Mouse (Mus musculus): ENCODE results near the gene Setd6. TPM values are rescaled to one million over a fixed set of nuclear protein-coding genes. Genes with fewer than 3 reads are reported as not detected.

The Setd6 gene
- 29.8 and 31.8 TPM in 2 replicates for total RNA-seq (2015)
- total RNA-seq (2017): 48.4 and 48.9 TPM in 2 replicates

DNA sequence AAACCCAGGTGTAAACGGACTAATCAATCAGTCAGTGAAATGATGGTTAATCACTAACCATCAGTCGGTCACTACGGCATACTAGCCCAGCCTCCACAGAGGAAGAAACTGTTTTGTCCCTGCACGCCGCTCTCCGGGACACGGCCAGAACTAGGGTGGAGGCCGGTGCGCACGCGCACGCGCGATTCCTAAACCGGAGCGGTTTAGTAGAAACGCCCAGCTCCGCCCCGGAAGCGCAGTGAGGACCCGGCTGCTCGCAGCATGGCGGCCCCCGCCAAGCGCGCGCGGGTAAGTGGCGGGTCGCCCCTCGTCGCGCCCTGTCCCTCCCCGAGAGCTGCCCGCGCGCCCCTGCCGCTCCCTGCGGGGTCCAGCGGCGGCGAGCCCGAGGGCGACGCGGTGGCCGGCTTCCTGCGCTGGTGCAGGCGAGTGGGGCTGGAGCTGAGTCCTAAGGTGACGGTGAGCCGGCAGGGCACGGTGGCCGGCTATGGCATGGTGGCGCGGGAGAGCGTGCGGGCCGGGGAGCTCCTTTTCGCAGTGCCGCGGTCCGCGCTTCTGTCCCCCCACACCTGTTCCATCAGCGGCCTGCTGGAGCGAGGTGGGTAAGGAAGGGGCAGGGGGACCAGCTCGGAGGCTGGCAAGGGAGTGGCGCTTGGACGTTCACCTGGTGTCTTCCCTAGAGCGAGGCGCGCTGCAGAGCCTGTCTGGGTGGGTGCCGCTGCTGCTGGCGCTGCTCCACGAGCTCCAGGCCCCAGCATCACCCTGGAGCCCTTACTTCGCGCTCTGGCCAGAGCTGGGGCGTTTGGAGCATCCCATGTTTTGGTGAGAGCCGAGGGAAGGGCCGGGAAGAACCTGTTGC, at the start of gene Setd6:
Gene Setd6, plus strand, starts transcription at position 206 of the 856 bp plus-strand sequence.
- peak; percentile 69 for ATAC-seq (replicated peaks; ENCODE audit: poor library complexity)

DNA sequence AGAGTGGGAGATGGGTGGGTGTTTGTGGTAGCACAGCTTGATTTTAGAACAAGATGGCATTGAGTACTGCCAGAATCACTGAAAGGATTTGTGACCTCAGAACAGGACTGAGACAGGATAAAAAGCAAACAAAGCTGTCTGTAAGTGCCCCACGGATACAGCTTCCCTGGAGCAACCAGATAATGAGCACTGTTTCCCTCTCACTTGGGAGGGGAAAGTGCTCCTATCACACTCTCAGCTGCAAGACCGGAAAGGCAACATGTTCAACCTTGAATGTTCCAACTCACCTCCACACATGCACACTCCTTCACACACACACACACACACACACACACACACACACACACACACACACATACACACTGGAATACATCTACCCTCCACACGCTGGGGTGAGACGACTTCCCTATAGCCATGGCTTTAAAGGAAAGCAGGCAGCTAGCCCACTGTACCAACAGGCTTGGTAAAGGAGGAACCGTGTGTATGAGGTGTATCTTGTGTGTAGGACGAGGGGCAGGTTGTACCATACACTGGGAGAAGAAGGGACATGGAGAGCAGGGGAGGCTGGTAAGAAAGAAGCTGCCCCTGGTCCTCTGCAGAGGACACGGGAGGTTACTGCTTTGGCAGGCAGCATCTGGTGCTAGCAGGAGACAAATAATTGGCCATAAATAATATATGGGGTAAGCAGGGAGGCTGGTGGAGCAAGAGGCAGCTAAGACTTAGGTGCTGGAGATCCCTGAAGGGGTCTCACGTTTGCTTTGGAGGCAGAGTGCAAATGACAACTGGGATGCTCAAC, 47.3 kb upstream of the Setd6 start:
- ATAC-seq (replicated peaks; ENCODE audit: poor library complexity): no peak

DNA sequence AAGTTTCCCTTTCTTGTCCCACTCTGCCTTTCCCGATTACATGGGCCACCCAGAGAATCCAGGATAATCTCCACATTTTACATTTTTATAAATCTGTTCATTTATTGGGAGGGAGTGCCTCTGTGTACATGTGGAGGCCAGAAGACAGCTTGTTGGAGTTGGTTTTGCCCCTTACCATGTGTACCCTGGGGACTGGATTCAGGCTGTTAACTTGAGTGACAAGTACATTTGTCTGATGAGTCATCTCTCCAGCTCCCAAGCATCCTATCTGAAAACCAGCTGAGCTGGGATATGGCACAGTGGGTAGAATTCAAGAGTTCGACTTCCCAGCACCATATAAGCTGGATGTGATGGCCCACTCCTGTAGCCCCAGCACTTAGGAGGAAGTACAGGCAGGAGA, 45.7 kb upstream of the Setd6 start:
- ATAC-seq (replicated peaks; ENCODE audit: poor library complexity): no peak

DNA sequence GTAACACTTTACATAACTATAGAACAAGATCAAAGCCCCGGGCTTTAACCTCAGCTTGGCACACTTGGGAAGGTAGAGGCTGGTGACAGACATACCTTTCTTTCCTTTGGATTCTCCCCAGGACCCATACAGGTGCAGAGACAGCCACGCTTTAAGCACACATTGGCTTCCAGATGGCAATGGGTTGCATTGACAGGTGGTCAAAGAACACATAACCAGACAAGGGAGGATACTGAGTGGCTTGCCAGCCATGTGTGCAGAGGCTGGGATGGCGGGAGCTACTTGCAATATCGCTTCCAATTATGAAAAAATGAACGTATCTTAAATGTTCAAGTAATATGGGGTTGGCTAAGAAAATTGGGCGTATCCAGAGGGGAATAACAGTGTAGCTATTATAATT, 43.8 kb upstream of the Setd6 start:
- ATAC-seq (replicated peaks; ENCODE audit: poor library complexity): no peak

- ATAC-seq (replicated peaks; ENCODE audit: poor library complexity): no peak
These were observed 42.9 kb upstream of the Setd6 start for GRCm38 (mm10) chr8:95672811-95673210.

- ATAC-seq (replicated peaks; ENCODE audit: poor library complexity): no peak
These were observed 39.0 kb upstream of the Setd6 start, which contains the start of gene Ndrg4 for GRCm38 (mm10) chr8:95676631-95677030. Gene Ndrg4, plus strand, starts transcription at chr8:95676980.

GRCm38 (mm10) chr8:95677591-95678023, 38.1 kb upstream of the Setd6 start:
- ATAC-seq (replicated peaks; ENCODE audit: poor library complexity): no peak

- 0 out of 2 replicates have a peak, but pooled peaks have one; percentile 13 for ATAC-seq (replicated peaks; ENCODE audit: poor library complexity)
These were observed 37.6 kb upstream of the Setd6 start for GRCm38 (mm10) chr8:95678024-95678611.

DNA sequence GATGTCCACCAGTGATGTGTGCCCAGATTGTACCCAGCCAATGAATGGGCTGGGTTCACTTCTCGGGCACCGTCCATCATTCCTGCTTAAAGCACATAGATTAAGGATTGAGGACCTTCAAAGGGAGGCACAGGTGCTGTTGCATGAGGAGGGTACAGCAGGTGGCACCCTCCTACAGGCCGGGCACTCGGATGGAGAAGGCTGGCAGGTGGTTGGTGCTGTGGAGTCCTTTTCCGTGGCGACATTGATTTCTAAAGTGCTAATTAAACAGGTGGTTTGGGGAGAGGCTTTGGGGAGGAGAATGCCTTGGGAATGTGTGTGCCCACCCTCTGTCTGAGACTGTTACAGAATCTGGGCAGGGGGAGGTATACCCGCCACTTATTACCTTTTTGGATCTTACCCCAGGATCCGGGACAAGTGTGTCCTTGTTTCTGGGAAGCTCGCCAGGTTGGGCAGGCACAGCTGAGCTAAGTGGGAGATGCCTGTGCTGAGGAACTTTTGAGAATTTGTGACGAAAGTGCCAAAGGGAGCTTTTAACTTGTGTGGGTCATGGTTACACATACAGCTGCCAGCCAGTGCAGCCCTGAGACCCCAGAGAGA, 27.5 kb upstream of the Setd6 start:
- ATAC-seq (replicated peaks; ENCODE audit: poor library complexity): no peak

GRCm38 (mm10) chr8:95690929-95691541, 24.6 kb upstream of the Setd6 start:
- ATAC-seq (replicated peaks; ENCODE audit: poor library complexity): no peak

DNA sequence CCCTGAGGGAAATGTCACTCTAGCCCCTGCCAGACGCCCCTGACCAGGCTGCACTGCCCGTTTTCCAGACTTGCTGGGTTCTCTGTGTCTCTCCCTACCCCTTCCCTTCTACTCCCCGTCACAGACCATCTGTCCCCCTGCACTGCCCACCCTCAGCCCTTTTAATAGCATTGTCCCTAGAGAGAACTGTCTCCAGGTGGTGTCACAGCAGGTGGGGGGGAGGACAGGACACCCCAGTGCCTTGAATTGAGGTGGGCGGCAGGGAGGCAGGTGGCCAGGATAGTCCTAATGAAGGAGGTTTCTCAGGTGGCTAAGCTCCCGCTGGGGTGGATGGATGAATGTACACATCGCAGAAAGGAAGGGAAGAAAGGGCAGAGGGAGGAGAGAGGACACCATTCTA, 21.1 kb upstream of the Setd6 start:
- ATAC-seq (replicated peaks; ENCODE audit: poor library complexity): no peak

- no peak for ATAC-seq (replicated peaks; ENCODE audit: poor library complexity)
These were observed 19.0 kb upstream of the Setd6 start for GRCm38 (mm10) chr8:95696661-95697060.

DNA sequence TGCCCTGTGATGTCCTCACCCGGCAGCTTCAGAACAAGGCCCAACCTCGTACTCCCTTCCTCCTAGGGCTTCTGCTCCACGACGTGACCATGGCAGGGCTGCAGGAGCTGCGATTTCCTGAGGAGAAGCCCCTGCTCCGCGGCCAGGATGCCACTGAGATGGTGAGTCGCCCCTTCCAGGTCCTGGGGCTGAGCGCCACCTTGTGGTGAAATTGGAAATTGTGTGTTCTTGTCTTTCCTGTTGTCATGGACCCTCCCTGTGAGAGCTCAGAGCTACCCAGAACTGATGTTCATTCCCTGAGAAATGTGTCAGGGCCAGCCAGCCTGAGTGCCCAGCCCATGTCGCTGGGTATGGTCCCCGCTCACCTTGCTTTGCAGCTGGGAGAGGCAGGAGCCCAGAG, 18.6 kb upstream of the Setd6 start:
- ATAC-seq (replicated peaks; ENCODE audit: poor library complexity): peak; percentile 95

DNA sequence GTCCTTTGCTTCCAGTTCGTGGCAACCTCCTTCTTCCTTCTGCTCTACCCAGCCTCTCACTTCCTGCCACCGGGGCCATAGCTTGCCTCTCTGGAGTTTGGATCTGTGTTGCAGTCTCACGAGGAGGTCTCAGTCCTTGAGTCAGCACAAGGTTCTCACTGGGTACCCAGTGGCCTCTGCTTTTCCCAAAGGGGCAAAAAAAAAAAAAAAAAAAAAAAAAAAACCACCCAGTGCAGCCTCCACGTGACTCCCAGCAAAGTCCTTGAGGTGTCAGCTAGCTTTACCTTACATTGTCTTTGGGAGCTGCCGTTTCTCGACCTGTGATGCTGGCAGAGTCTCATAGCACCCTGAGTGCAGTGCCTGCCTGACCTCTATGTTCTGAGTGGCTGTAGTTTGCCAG, 17.5 kb upstream of the Setd6 start:
- no peak for ATAC-seq (replicated peaks; ENCODE audit: poor library complexity)

DNA sequence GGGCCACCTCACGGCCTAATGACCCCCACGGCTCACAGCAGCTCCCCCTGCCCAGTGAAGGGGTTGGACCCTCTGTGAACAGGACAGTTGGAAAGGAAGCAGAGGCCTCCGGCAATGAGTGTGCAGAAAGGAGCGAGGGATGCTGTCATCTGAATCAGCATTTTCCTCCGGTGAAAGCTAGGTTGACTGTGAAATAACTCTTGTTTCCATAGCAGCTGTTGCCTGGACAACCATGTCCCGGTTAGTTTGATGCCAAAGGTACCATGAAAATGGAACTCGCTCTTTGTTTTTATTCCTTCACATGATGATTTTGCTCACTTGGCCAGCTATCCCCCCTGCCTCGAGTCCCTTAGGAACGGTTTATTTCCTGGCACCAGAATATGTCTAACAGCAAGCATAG, 15.4 kb upstream of the Setd6 start:
- ATAC-seq (replicated peaks; ENCODE audit: poor library complexity): no peak

DNA sequence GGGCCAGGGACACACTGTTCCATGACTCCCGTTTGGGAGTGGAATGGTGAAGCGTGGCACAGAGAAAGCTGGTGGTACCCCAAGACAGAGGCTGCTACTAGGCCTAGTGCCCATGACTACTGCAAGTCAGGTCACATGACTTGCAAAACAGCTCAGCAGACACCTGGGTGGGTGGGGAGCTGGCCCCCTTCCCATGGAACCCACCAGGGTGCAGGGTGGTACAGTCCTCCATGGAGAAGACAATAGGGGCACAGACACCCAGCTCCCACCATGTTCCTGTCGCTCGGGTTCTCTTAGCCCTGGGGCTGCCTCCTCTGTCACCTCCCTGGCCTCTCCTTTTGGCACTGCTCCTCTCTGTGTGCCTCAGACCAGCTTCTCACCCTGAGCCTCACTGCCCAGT, 13.9 kb upstream of the Setd6 start:
- no peak for ATAC-seq (replicated peaks; ENCODE audit: poor library complexity)

DNA sequence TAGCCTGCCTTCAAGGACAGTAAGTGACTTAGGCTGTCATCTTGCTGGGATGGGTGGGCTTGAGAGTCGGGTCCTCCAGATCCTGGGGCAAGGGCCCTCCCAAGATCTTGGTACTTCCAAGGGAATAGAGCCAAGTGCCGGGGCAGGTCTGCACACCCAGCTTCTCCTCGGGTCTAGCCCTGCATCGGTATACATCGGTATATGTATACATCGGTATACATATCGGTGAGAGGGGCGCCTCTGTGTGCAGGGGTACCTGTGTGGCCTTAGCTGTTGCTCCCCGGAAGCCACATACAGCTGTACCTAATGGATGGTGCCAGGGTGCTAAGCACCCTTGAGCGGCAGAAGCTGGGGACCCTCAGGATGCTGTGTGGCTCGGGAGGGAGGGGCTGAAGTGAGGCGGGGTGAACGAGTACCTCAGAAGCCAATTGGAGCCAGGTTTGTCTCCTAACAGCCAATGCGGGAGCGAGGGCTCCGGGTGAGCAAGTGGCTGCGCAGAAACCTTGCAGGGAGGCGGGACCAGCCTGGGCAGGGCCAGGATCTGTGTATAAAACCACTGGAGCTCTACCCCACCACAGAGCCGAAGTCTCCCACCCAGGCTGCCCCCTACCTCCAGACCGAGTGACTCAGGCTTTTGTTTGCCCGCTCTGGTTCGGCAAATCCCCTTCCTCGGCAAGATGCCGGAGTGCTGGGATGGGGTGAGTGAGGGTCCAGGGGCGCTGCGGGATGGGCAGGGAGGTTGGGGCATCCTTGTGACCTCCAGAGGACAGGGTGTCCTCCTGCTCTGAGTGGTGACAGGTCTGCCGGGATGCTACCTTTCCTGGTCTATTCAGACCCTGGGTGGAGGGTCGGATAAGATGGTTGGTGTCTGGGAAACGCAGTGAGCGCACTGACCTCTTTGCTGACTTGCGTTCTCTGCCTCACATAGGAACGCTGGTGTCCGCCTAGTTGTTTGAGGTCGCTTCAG, 12.9 kb upstream of the Setd6 start:
- peak; percentile 88 for ATAC-seq (replicated peaks; ENCODE audit: poor library complexity)

GRCm38 (mm10) chr8:95703461-95704260, 12.0 kb upstream of the Setd6 start:
- ATAC-seq (replicated peaks; ENCODE audit: poor library complexity): 0 out of 2 replicates have a peak, but pooled peaks have one; percentile 18

DNA sequence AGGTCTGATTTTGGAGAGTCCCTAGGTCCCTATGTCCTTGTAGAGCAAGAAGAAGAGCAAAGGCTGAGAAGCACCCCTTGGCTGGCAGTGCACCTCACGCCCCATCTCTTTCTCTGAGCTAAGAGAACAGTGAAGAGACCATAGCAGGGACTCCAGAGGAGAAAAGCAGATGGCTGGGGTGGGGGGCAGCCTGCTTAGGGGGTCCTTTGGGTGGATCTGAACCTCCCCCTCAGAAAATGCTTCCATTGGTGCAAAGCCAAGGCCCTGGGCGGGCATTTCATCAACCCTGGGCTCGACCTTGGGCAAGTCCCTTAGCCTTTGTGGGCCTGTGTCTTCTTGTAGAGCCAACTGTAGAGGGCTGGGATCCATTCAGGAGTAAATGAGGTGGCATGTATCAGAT, 11.1 kb upstream of the Setd6 start:
- no peak for ATAC-seq (replicated peaks; ENCODE audit: poor library complexity)

Measured in megakaryocyte progenitor cell, adult 5-6 weeks (primary cell).